Mouse (Mus musculus) cortical plate, adult 2 months (tissue): ENCODE measurements at regions not wholly inside any gene's neighbourhood (a gene's known extent, or its start where the extent isn't known, plus 50 kb on each side); places are given as distances from the start of the nearest gene placed in this dataset.

Experiments used
- CTCF ChIP-seq: fragments of 200-500 bp; IDR thresholded peaks from 2 replicates; pipeline ENCODE4 v1.5.1; 2011; ENCODE audit warnings: mild to moderate bottlenecking, control low read depth, low read length; ENCODE audit not compliant: insufficient read depth; ENCODE audit errors: extremely low read depth
- POLR2A ChIP-seq: fragments of 200-500 bp; IDR thresholded peaks from 2 replicates; pipeline ENCODE4 v1.6.1; 2011; ENCODE audit warnings: mild to moderate bottlenecking, low read length, control low read depth; ENCODE audit not compliant: insufficient read depth; ENCODE audit errors: extremely low read depth

GRCm38 (mm10) chr10:87747846-87748552 lies 110.1 kb upstream of the Igf1 start:
- TF ChIP-seq POLR2A (no peak), CTCF (no peak)
